Mouse (Mus musculus): ENCODE data around the gene Abi3. TPM values are rescaled to one million over a fixed set of nuclear protein-coding genes. Genes with fewer than 3 reads are reported as not detected.

Abi3 gene
- polyA plus RNA-seq, 1 experiment from 2014 or later: 7.4 TPM

GRCm38 (mm10) chr11:95837059-95837458, 5.2 kb downstream of the Abi3 start, which contains the start of gene Gngt2:
Gngt2 (plus strand) TSS chr11:95837216.
- no peaks in the 10 kb centered on the region for H3K36me3 ChIP-seq
- H3K9ac ChIP-seq: no peak within 1 kb of the TSS
- H3K4me1 ChIP-seq: peaks cover 34% of the 10 kb centered on the region
- no peak within 1 kb of the TSS; the same call in 1 of the 2 replicates for H3K27ac ChIP-seq
- peaks cover 31% of the 10 kb centered on the region for H3K27me3 ChIP-seq (replicated peaks)
- H3K4me3 ChIP-seq (replicated peaks): no peak within 1 kb of the TSS
- 44% methylated on average over 10 of the region's 10 CpGs for WGBS
- H3K9me3 ChIP-seq: no peaks in the 10 kb centered on the region
- 0 out of 2 replicates have a peak within 1 kb of the TSS, but pooled peaks have one; percentile 9 for H3K4me2 ChIP-seq
- no peak for ATAC-seq (ENCODE audit: insufficient read depth, low FRiP score, low read depth)

DNA sequence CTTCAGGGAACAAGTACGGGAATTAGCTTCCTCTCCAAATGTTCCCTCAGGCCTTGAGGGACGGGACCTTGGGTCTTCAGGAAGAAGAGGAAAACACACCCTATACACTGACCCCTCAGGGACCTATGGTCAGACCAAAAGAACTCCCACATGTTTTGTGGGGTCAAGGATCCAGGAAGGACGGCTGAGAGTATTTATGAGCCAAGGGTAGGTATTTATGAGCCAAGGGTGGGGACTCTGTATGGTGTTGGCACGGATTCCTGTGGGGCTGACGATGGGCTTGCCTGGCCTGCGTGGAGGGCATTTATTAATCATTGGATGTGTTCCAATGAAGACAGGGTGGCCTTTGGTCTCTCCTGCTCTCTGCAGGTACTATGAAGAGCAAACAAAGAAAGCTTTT, 5.8 kb downstream of the Abi3 start:
- no peak overlapping the region; the same call in 1 of the 2 replicates for H3K27ac ChIP-seq
- H3K4me1 ChIP-seq: peaks cover 36% of the 10 kb centered on the region
- no peak overlapping the region for H3K9ac ChIP-seq
- 61% methylated on average over 6 of the region's 6 CpGs for WGBS
- H3K36me3 ChIP-seq: no peaks in the 10 kb centered on the region
- no peak for ATAC-seq (ENCODE audit: insufficient read depth, low FRiP score, low read depth)
- no peaks in the 10 kb centered on the region for H3K9me3 ChIP-seq
- H3K4me3 ChIP-seq (replicated peaks): no peak overlapping the region
- H3K27me3 ChIP-seq (replicated peaks): peaks cover 37% of the 10 kb centered on the region
- no peak overlapping the region for H3K4me2 ChIP-seq

GRCm38 (mm10) chr11:95835832-95836231, 6.4 kb downstream of the Abi3 start:
- no peak overlapping the region for H3K27ac ChIP-seq
- H3K27me3 ChIP-seq (replicated peaks): peaks cover 43% of the 10 kb centered on the region

DNA sequence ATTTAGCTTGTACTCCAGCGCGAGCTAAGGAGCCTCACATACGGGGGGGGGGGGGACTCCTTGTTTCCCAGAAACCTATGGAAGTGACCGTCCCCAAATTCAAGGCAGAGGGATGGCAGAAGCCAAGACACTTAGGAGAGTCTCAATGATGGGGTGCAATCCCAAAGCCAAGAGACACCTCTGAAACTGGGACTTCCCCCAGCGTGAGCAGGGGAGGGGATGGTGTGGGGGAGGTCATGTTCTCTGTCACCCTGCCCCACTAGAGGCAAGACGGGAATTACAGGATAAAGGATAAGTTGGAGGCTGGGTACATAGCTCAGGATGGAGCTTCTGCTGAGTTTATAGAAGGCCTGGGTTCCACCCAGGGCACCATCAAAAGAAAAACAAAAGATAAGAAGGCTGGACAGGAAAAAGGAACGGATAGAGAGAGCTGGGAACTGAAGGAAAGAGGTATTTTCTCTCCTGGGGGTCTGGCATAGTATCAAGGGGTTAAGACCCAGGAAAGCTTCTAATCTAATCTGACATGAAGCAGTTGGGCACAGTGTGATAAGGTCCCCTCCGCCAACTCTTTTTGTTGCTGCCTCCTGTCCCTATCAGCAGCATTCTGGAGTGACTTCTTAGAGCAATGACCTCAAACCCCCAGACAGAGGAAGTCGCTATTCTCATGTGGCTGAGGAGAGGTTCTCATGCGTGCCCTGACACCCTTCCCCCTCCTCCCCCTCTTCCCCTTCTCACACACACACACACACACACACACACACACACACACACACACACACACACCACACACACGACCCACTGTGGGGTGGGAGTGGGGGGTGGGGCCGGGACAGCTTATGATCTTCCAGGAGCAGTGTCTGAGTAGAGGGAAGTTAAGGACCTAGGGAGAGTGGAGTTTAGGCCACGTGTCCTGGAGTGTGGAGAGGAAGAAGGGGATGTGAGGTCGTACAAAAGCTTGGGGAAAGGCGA, 7.2 kb downstream of the Abi3 start:
- H3K27ac ChIP-seq: no peak overlapping the region
- H3K4me3 ChIP-seq (replicated peaks): no peak overlapping the region
- WGBS: 25% methylated on average over 15 of the region's 15 CpGs
- no peaks in the 10 kb centered on the region for H3K9me3 ChIP-seq
- ATAC-seq (ENCODE audit: insufficient read depth, low FRiP score, low read depth): no peak; the same call in 1 of the 2 replicates
- no peak overlapping the region for H3K9ac ChIP-seq
- H3K36me3 ChIP-seq: no peaks in the 10 kb centered on the region
- H3K4me2 ChIP-seq: no peak overlapping the region; the same call in 1 of the 2 replicates
- H3K27me3 ChIP-seq (replicated peaks): peaks cover 51% of the 10 kb centered on the region
- peaks cover 49% of the 10 kb centered on the region for H3K4me1 ChIP-seq

More at GRCm38 (mm10) chr11:95835832-95836231, 6.4 kb downstream of the Abi3 start:
- Histone ChIP-seq H3K4me3 (replicated peaks) (no peak overlapping the region), H3K4me2 (0 out of 2 replicates have a peak overlapping the region, but pooled peaks have one; percentile 3), H3K9me3 (no peaks in the 10 kb centered on the region), H3K9ac (no peak overlapping the region), H3K4me1 (peaks cover 42% of the 10 kb centered on the region), H3K36me3 (no peaks in the 10 kb centered on the region)
- WGBS: 33% methylated on average over 6 of the region's 6 CpGs
- no peak for ATAC-seq (ENCODE audit: insufficient read depth, low FRiP score, low read depth)

GRCm38 (mm10) chr11:95834143-95834667, 8.1 kb downstream of the Abi3 start:
- peak overlapping the region; percentile 37 for H3K4me2 ChIP-seq
- ATAC-seq (ENCODE audit: insufficient read depth, low FRiP score, low read depth): no peak
- peaks cover 49% of the 10 kb centered on the region for H3K4me1 ChIP-seq
- no peaks in the 10 kb centered on the region for H3K36me3 ChIP-seq
- no peak overlapping the region for H3K27ac ChIP-seq
- H3K27me3 ChIP-seq (replicated peaks): peaks cover 60% of the 10 kb centered on the region
- WGBS: 9% methylated on average over 22 of the region's 22 CpGs
- no peak overlapping the region for H3K9ac ChIP-seq
- 0 out of 2 replicates have a peak overlapping the region, but pooled peaks have one; percentile 1 for H3K4me3 ChIP-seq (replicated peaks)
- H3K9me3 ChIP-seq: no peaks in the 10 kb centered on the region

DNA sequence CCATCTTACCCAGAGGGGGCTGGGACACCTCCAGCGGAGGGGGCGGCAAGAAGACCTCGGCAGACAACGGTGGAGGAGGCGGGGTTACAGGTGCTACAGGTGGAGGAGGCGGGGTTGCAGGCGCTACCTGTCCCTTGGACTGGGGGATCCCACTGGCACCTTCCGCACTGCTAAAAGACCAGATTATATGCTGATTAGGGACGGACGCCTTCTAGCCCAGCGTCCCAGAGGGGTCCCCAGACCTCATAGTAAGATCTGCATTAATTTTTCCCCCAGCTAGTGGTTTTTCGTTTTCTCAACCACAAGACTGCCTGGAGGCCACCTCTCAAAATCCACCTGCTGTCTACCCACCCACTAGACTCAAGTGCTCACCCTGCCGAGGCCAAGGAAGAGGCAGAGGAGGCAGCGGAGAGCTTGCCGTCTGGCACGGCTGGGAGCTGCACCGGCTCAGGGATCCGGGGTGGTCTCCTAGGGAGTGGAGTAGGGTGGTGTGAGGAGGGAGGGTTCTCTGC, 8.6 kb downstream of the Abi3 start:
- Histone ChIP-seq H3K9me3 (no peaks in the 10 kb centered on the region), H3K4me2 (peak overlapping the region; percentile 37), H3K27me3 (replicated peaks) (peaks cover 65% of the 10 kb centered on the region), H3K4me1 (peaks cover 49% of the 10 kb centered on the region), H3K27ac (no peak overlapping the region), H3K9ac (no peak overlapping the region), H3K36me3 (no peaks in the 10 kb centered on the region), H3K4me3 (replicated peaks) (no peak overlapping the region)
- ATAC-seq (ENCODE audit: insufficient read depth, low FRiP score, low read depth): no peak
- WGBS: 13% methylated on average over 18 of the region's 18 CpGs

GRCm38 (mm10) chr11:95833006-95833570, 9.2 kb downstream of the Abi3 start:
- Histone ChIP-seq H3K27ac (no peak overlapping the region), H3K4me3 (replicated peaks) (no peak overlapping the region), H3K4me2 (no peak overlapping the region), H3K36me3 (no peaks in the 10 kb centered on the region), H3K9me3 (no peaks in the 10 kb centered on the region), H3K9ac (no peak overlapping the region), H3K4me1 (peaks cover 49% of the 10 kb centered on the region), H3K27me3 (replicated peaks) (peaks cover 71% of the 10 kb centered on the region)
- no peak for ATAC-seq (ENCODE audit: insufficient read depth, low FRiP score, low read depth)
- WGBS: 35% methylated on average over 8 of the region's 8 CpGs

DNA sequence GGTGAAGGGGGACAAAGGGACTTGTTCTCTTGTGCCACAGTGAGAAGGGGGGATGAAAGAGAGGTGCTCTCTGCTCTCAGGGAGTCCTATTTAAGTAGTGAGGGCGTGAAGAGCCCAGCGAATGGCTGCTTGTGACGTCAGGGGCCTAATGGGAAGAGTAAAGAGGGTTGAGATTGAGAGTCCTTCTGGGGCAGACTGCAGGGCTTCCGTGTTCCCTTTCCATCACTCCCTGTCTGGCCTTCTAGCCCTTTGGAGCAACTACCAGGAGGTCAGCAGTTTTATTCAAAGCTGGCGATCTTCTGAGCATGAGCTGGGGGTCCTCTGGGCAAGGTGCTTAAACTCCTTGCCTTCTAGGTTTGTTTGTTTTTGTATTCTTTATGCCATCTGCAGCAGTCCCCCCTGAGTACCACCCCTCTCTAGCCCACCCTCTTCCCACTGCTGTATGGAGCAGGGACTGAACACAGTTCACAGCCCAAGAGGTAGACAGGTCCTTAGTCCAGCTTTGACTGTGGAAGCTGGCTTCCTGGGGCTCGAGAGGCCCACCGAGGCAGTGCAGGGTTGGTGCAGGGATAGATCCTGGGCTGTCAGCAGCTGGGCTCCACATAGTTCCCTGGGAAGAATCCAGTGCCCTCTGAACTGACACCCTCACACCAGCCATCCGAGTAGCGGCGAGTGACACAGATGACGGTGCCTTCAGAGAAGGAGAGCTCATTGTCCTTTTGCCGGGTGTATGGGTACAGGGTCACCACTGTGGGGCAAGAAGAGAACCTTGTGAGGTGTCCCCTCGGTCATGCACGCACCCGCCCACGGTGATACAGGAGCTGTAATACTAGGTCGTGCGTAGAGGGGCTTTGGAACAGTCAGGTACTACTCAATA, 9.9 kb downstream of the Abi3 start:
- H3K9ac ChIP-seq: no peak overlapping the region
- ATAC-seq (ENCODE audit: insufficient read depth, low FRiP score, low read depth): no peak
- no peaks in the 10 kb centered on the region for H3K9me3 ChIP-seq
- 55% methylated on average over 18 of the region's 18 CpGs for WGBS
- H3K27ac ChIP-seq: no peak overlapping the region
- H3K4me3 ChIP-seq (replicated peaks): no peak overlapping the region
- peaks cover 74% of the 10 kb centered on the region for H3K27me3 ChIP-seq (replicated peaks)
- H3K36me3 ChIP-seq: no peaks in the 10 kb centered on the region
- H3K4me1 ChIP-seq: peaks cover 46% of the 10 kb centered on the region
- H3K4me2 ChIP-seq: no peak overlapping the region

DNA sequence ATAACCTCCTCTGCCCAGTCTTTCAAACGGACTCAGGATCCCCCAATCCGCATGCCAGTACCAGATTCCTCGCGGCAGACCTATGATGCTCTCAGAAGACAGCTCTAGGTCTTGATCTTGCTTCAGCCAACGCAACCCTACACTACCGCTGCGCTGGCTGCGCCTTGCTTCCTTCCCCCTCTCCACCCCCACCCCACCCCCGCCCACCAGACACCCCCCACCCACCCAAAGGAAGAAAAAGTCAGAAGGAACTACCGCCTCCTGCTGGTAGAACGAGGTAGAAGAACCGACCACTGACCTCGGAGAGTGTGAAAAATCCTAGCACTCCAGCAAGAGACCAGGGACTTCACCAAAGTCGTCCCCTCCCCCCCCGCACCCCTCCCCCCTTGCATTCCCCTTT, 10.6 kb downstream of the Abi3 start:
- Histone ChIP-seq H3K9me3 (no peaks in the 10 kb centered on the region), H3K4me1 (peaks cover 39% of the 10 kb centered on the region), H3K27me3 (replicated peaks) (peaks cover 81% of the 10 kb centered on the region), H3K27ac (no peak overlapping the region), H3K36me3 (no peaks in the 10 kb centered on the region), H3K4me2 (peak overlapping the region; percentile 53), H3K4me3 (replicated peaks) (peak overlapping the region; percentile 28), H3K9ac (no peak overlapping the region)
- ATAC-seq (ENCODE audit: insufficient read depth, low FRiP score, low read depth): no peak
- 9% methylated on average over 15 of the region's 15 CpGs for WGBS

GRCm38 (mm10) chr11:95831276-95831619, 11.0 kb downstream of the Abi3 start:
- no peak overlapping the region for H3K9ac ChIP-seq
- H3K4me2 ChIP-seq: peak overlapping the region; percentile 53
- no peak overlapping the region for H3K27ac ChIP-seq
- 7% methylated on average over 10 of the region's 10 CpGs for WGBS
- H3K36me3 ChIP-seq: no peaks in the 10 kb centered on the region
- peaks cover 84% of the 10 kb centered on the region for H3K27me3 ChIP-seq (replicated peaks)
- ATAC-seq (ENCODE audit: insufficient read depth, low FRiP score, low read depth): no peak
- H3K9me3 ChIP-seq: no peaks in the 10 kb centered on the region
- peaks cover 35% of the 10 kb centered on the region for H3K4me1 ChIP-seq
- H3K4me3 ChIP-seq (replicated peaks): peak overlapping the region; percentile 28
